Mouse (Mus musculus) left cerebral cortex, adult 11 months (tissue): ENCODE data around the gene Fmo6.
A peak's percentile ranks its signal among the peaks of the same experiment; 100 is the strongest.

Source experiments
- DNase-seq: peaks from one replicate; pipeline ENCODE4 v3.0.0; 2022; ENCODE audit warnings: low spot score

The Fmo6 gene

DNA sequence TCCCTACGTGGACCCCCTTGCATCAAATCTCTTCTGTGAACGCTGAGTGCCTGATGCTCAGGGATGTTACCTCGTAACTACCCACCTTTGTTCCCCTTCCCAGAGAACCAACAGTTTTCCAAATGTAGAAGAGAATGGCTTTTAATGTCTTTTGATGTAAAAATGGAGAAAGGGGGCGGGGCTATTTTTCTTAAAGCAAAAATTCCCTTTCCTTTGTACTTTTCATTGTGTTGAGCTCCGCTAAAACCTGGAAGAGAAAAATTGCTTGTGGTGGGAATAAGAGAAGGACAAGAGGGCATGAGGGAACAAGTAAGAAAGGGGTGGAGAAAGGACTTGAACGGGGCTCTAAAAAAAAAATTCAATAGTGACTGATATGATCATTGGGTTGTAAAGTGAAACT is at the start of gene Fmo6:
Fmo6 (minus strand) TSS at position 101 of the 400 bp plus-strand sequence.
- DNase-seq = no peak

GRCm38 (mm10) chr1:162986777-162987176 is 49.5 kb upstream of the Fmo6 start:
- DNase-seq = no peak

DNA sequence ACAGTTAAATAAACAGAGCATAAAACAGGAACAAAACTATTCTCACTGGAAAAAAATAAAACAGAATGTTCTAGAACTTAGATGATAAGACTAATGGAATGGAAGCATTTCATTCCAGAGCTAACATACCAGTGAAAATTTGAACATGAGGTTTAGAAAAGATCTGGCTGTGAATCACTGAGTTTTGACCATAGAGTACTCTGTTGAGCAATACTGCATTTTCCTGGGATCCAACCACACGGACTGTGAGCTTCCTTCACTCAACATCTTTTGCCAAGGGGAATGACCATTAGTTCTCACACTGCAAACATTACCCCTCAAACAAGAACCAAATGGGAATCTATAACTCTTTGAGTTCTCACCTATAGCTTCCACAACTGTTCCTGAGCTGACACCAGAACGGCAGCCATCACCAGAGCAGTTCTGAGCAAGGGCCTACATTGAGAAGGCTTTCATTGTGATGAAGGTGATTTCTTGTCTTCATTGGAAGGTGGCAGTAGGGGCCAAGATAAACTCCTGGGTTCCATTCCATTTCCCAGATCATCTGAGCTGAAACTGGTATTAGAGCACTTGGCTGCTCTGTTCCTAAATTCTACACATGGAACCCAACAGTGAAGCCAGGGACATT is 48.9 kb upstream of the Fmo6 start:
- no peak for DNase-seq

DNA sequence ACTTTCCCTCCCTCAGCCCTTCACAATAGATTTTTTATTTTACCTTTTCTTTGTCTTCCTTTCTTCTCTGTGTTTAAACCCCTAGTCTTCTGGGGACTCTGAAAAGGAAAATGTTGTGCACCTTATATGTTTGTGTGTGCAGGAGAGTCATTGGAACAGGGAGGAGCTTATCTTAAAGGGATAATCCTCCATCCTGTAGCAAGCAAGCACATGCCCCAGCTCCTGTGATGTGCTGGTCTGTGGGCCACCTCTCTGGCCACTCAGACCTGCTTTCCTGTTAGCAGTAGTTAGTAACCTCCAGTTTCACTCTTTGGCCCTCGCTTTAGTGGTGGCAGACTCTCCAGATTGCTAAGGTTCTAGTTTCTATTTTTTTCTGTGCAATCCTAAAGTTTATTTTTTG is 47.1 kb upstream of the Fmo6 start, which contains the start of gene Fmo3:
Fmo3 (minus strand) TSS at position 101 of the 400 bp plus-strand sequence.
- no peak for DNase-seq

DNA sequence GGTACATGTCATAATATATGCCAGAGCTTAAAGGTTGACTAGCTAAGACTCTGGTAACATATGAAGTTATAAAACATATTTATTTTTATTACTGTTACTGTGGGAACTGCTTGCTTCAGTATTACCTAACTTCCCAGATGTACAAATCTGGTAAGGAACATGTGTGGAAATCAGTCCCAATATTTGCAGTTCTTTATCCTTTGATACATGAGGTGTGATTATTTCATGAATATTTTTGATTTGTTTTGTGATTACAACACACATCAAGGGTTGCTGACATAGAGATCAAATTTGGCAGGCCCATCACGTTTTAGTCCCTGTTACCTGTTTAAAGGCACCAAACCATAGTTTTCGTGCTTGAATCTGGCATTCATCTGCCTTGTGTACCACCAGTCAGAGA is 26.2 kb upstream of the Fmo6 start:
- DNase-seq = no peak

- no peak for DNase-seq
These were observed 20.1 kb upstream of the Fmo6 start for GRCm38 (mm10) chr1:162957422-162957821.

- no peak for DNase-seq
These were observed 15.8 kb upstream of the Fmo6 start for GRCm38 (mm10) chr1:162953079-162953478.

- DNase-seq = no peak
These were observed 12.4 kb upstream of the Fmo6 start for GRCm38 (mm10) chr1:162949763-162950162.

DNA sequence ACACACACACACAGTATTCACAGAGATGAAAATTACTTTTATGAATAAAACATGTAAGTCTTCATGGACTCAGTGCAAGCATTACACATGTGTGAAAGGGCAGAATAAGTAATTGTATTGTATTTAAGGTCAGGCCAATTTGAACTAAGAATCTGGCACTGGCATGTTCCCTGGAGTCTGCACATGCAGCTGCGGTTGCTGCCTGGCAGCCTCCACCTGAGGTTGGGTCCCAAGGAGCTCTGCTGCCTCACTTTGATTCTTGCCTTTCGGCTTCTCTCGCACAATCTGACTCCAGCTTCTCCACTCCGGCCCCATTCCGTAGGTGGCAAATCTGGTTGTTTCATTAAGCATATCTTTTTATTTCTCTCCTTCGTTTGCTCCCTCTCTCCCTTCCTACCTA is 10.6 kb upstream of the Fmo6 start:
- DNase-seq = no peak

DNA sequence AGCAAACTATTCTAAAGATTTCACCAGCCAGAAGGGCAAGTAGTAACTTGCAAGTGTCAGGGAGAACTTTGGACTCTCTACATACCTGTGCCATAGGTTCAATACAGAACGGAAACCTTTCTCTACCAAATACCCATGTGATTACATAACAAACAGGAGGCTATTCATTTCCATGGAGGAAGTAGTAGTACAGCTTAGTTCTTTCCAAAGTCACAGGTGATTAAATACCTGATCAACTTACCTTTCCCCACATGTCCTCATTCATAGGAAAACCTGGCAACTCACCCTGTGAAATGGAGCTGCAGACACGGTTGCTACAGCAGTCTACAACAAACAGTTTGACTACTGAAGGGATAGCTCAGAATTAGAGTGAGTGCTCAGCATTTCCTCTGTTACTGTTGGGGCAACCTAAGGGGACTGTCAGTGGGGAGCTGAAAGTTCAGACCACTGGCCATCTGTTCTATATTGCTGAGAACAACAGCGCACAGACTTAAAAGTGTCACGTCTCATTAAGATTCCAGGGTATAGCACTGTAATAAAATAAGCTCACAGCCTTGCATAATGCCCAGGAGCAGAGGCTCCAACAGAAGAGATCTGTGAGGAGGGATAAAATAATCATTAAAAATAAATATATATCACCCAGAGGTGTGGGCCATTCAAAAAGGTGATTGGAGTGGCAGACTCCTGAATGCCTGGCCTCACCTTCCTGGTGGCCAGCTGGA is 9.7 kb upstream of the Fmo6 start:
- DNase-seq = no peak

GRCm38 (mm10) chr1:162943700-162944099 is 6.4 kb upstream of the Fmo6 start:
- no peak for DNase-seq

- DNase-seq = no peak
These were observed 1.5 kb upstream of the Fmo6 start for GRCm38 (mm10) chr1:162938696-162939351.

GRCm38 (mm10) chr1:162937970-162938695 is 818 bp upstream of the Fmo6 start:
- no peak for DNase-seq

GRCm38 (mm10) chr1:162934374-162935012 is 2.8 kb downstream of the Fmo6 start:
- DNase-seq = peak; percentile 8

- no peak for DNase-seq
These were observed 4.9 kb downstream of the Fmo6 start for GRCm38 (mm10) chr1:162932386-162932785.

DNA sequence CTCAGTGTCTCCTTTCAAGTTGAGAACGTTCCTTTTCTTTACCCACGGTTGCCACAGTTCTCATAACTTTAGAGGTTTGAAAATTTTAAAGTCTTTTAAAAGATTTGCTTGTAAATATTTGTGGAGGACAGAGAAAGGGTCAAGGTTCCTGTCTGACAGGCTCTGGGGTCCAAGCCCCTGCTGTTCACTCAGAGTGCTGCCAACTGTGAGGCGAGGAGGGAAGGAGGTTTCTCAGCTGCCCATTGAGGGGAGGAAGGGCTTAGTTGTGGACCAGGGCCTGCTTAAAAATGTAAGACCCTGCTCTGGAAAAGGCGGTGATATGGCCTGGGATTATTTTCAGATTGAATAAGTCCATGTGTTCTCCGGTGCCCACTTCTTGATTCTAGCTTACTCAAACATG is 5.4 kb downstream of the Fmo6 start:
- no peak for DNase-seq

DNA sequence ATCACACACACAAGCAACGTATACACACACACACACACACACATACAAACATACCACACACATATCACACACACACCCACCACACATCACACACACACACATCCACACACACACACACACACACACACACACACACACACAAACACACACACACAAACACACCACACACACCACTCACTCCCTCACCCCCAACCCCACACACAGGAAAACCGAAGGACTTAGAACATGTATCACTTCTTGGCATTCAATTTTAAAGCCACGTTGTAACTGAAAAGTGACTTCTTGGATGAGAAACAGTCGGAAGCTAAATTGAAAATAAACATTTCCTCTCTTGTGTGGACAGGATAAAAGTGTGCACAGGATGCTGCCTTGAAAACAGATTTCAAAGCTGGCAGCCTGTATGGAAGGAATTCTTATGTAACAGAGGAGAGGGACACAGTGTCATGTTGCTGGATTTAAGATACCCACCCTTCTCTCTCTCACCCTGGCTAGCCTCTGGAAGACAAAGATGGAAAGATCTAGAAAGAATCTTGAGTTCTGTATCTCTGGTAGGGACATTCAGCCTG is 5.9 kb downstream of the Fmo6 start:
- no peak for DNase-seq

DNA sequence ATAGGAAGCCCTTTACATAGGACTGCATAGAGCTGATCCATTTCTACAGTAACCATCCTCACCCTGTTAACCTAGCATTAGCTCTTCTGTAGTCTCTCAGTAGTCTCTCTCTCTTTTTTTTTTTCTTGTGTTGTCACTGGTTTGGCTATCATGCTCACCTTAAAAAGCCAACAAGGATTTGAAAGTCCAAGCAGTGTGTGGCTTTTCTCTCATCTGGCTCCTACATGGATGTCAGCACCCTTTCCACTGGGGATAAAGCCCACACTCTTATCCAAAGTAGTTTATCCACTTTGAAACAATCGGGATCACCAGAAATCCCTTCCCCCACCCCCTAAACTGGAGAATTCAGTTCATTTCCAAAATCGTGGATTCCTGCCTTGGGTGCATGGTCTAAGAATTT is 6.7 kb downstream of the Fmo6 start:
- DNase-seq = no peak

GRCm38 (mm10) chr1:162929146-162929545 is 8.2 kb downstream of the Fmo6 start:
- DNase-seq = no peak

DNA sequence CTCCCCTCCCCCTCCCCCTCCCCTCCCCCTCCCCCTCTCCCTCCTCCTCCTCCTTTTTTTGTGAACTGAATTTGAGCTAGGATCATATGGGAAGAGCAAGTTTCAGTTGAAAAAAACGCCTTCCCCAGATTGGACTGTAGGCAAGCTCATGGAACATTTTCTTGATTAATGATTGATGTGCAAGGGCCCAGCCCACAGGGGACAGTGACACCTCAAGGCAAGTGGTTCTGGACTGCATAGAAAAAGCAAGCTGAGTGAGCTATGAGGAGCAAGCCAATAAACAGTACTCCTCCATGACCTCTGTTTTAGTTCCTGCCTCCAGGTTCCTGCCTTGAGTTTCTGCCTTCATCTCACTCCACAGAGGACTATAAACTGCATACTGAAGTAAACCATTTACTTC is 12.2 kb downstream of the Fmo6 start:
- DNase-seq = no peak

- DNase-seq = no peak
These were observed 20.7 kb downstream of the Fmo6 start for GRCm38 (mm10) chr1:162916661-162917060.
